Mouse (Mus musculus) midbrain, postnatal 0 days (tissue): Measurements from ENCODE around the gene Gm17655. TPM values are rescaled to one million over a fixed set of nuclear protein-coding genes. Genes with fewer than 3 reads are reported as not detected.
"Not testable (repeated sequence)": the region's sequence is repeated elsewhere in the genome, so short reads cannot be mapped to it uniquely, and the experiment has no call there.

Experiments used
- ATAC-seq: fragments of 200-750 bp; cut with Nextera tagmentation; 2 replicates; pipeline ENCODE4 v1.8.0; 2017; ENCODE audit warnings: moderate number of reproducible peaks, mild to moderate bottlenecking, moderate TSS enrichment, moderate library complexity; ENCODE audit not compliant: low FRiP score
- DNase-seq: peaks from one replicate; pipeline ENCODE4 v3.0.0-alpha.2; 2015; ENCODE audit warnings: low spot score
- H3K27ac ChIP-seq: fragments of 300-500 bp; sonication (generic); 2 replicates; pipeline ENCODE4 v1.5.1; 2014; ENCODE audit warnings: low read depth, mild to moderate bottlenecking, low read length, mixed read lengths
- H3K27me3 ChIP-seq: fragments of 300-500 bp; sonication (generic); 2 replicates; pipeline ENCODE4 v1.6.1; 2014; ENCODE audit warnings: low read length, control low read depth, mixed read lengths; ENCODE audit not compliant: insufficient read depth
- H3K36me3 ChIP-seq: fragments of 300-500 bp; sonication (generic); 2 replicates; pipeline ENCODE4 v1.6.1; 2014; ENCODE audit warnings: low read length, control low read depth, mixed read lengths; ENCODE audit not compliant: insufficient read depth
- H3K4me1 ChIP-seq: fragments of 300-500 bp; sonication (generic); 2 replicates; pipeline ENCODE4 v1.6.1; 2014; ENCODE audit warnings: mild to moderate bottlenecking, control low read depth, antibody characterized with exemption, low read length, mixed read lengths; ENCODE audit not compliant: insufficient read depth
- H3K4me2 ChIP-seq: fragments of 300-500 bp; sonication (generic); 2 replicates; pipeline ENCODE4 v1.6.1; 2014; ENCODE audit warnings: low read depth, mild to moderate bottlenecking, low read length, mixed read lengths; ENCODE audit not compliant: poor library complexity, severe bottlenecking
- H3K4me3 ChIP-seq: fragments of 300-500 bp; sonication (generic); 2 replicates; pipeline ENCODE4 v1.5.1; 2014; ENCODE audit warnings: low read depth, mild to moderate bottlenecking, low read length, moderate library complexity
- H3K9ac ChIP-seq: fragments of 300-500 bp; sonication (generic); replicated peaks from 2 replicates; pipeline ENCODE4 v1.6.1; 2014; ENCODE audit warnings: mild to moderate bottlenecking, low read length, moderate library complexity, mixed read lengths; ENCODE audit not compliant: poor library complexity, severe bottlenecking
- H3K9me3 ChIP-seq: fragments of 300-500 bp; sonication (generic); 2 replicates; pipeline ENCODE4 v1.6.1; 2016; ENCODE audit warnings: low read length, control low read depth
- CTCF ChIP-seq: IDR thresholded peaks from 2 replicates; pipeline ENCODE4 v1.5.1; 2016; ENCODE audit warnings: antibody characterized with exemption, mild to moderate bottlenecking
- WGBS: fragments of 180-500 bp; shearing (Covaris S2); extraction: QIAGEN DNeasy Blood & Tissue Kit; methylation state at CpG from one replicate; pipeline ENCODE4 v1.1.7; 2014; 5-methylcytosine and 5-hydroxymethylcytosine counted together
- polyA plus RNA-seq: library from polyadenylated mRNA; unstranded; fragments of >200 nt; fragmentation: Nextera tagmentation; extraction: Ambion mirVana; gene quantifications from 2 replicates; pipeline ENCODE4 v1.2.1, GENCODE M21; 2015
- total RNA-seq: library from RNA; depleted of rRNA; stranded (reverse); fragments of >200 nt; gene quantifications from 2 replicates; pipeline ENCODE4 v1.2.3, GENCODE M21; 2014; rRNA removed

The Gm17655 gene
- total and polyA plus RNA-seq, 2 experiments from 2014 or later = 2.8 TPM; not detected in 1

DNA sequence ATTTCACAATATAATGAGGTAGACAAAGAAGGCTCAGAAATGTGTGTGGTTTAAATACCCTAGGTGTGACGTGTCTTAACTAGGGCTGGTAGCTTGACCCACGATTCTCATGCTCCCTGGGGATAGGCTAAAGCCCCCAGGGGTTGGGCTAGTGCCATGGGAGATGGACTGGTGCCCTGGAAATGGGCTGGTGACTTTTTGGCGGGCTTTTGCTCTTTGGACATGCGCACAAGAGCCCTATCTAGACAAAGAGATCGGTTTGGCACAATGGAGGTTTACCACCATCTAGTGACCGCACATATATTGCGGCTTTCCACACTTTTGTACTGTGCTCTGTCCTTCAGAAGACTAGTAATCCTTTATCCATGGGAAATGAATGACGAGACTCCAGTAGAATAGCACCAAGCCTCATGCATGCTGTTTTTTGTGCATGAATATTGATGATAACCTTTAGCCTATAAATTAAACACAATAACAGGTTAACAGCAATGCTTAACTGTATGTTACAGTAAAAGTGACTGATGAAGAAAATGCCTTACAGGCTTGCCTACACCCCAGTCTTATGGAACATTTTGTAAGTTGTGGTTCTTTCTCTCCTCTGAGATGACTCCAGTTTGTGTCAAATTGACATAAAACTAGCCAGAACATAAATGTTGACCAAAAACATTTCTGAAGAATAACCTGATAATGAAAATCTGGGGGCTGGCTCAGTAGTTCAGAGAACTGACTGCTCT lies 48.5 kb downstream of the Gm17655 start:
- peak; percentile 82 for DNase-seq
- Histone ChIP-seq H3K27ac (peak overlapping the region; percentile 62; the same call in 1 of the 2 replicates), H3K9ac (peak overlapping the region; percentile 29; the same call in 1 of the 2 replicates), H3K4me3 (peak overlapping the region; percentile 33), H3K4me2 (peak overlapping the region; percentile 45)
- peak; percentile 79 for ATAC-seq
- H3K9me3 ChIP-seq, H3K4me1 ChIP-seq, H3K27me3 ChIP-seq, H3K36me3 ChIP-seq: not testable (repeated sequence)
- TF ChIP-seq CTCF = peak; percentile 81
- 37% methylated on average over 8 of the region's 8 CpGs for WGBS

DNA sequence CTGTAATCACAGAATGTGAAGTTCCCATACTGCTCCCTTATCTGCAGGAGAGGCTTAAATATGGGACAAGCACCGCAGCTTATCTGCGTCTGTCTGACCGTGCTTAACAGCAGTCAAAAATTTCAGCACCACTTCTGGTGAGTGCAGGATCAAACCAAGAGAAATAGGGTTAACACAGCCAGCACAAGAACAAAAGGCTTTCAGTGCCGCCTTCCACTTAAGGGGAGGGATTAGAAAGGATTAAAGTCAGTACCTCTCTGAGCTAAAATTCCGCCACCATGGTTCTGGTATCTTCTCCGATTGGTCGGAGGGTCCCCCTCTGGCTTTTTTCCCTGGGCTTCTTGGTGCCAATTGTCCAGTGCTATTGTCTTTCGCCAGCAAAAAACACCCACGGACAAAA lies 49.0 kb downstream of the Gm17655 start:
- H3K9me3 ChIP-seq = no peaks in the 10 kb centered on the region
- H3K27me3 ChIP-seq = no peaks in the 10 kb centered on the region
- no peak for TF ChIP-seq CTCF
- peak; percentile 6 for DNase-seq
- H3K36me3 ChIP-seq = no peaks in the 10 kb centered on the region
- H3K4me1 ChIP-seq = no peaks in the 10 kb centered on the region
- H3K27ac ChIP-seq = peak overlapping the region; percentile 62; the same call in 1 of the 2 replicates
- 35% methylated on average over 9 of the region's 9 CpGs for WGBS
- peak; percentile 65 for ATAC-seq
- H3K4me3 ChIP-seq = peak overlapping the region; percentile 33
- peak overlapping the region; percentile 45 for H3K4me2 ChIP-seq
- peak overlapping the region; percentile 29; the same call in 1 of the 2 replicates for H3K9ac ChIP-seq

GRCm38 (mm10) chr5:110015775-110016174 lies 56.5 kb downstream of the Gm17655 start:
- H3K27me3 ChIP-seq, H3K36me3 ChIP-seq, H3K27ac ChIP-seq, H3K9me3 ChIP-seq, ATAC-seq, H3K9ac ChIP-seq, H3K4me1 ChIP-seq, H3K4me3 ChIP-seq, DNase-seq, H3K4me2 ChIP-seq: not testable (repeated sequence)
- WGBS = 82% methylated on average over 10 of the region's 10 CpGs
- TF ChIP-seq CTCF = peak; percentile 32

Other genes with a start within 250 kb of the Gm17655 start
- 4.1 and 9.9 TPM in 2 replicates for gene Gm15446, start 149.1 kb downstream of the Gm17655 start, total RNA-seq
- 0.31 and 0.49 TPM in 2 replicates for gene Gm15446, start 149.1 kb downstream of the Gm17655 start, polyA plus RNA-seq
- gene Zfp932, start 76.0 kb downstream of the Gm17655 start, total RNA-seq = 9.6 and 24.9 TPM in 2 replicates
- 14.1 and 16.7 TPM in 2 replicates for gene Zfp932, start 76.0 kb downstream of the Gm17655 start, polyA plus RNA-seq
- gene Gm35315, start 21.9 kb upstream of the Gm17655 start, total RNA-seq = 0.28 and 0.88 TPM in 2 replicates
- gene Gm35315, start 21.9 kb upstream of the Gm17655 start, polyA plus RNA-seq = 0.39 and 0.40 TPM in 2 replicates
- 20.9 and 21.6 TPM in 2 replicates for gene Plcxd1, start 27.5 kb upstream of the Gm17655 start, total RNA-seq
- gene Plcxd1, start 27.5 kb upstream of the Gm17655 start, polyA plus RNA-seq = 10.0 and 10.5 TPM in 2 replicates
- gene Gtpbp6, start 35.7 kb upstream of the Gm17655 start, total RNA-seq = 119 and 135 TPM in 2 replicates
- gene Gtpbp6, start 35.7 kb upstream of the Gm17655 start, polyA plus RNA-seq = 57.5 and 65.3 TPM in 2 replicates
- gene Zfp605, start 37.6 kb upstream of the Gm17655 start, total RNA-seq = 10.9 and 16.4 TPM in 2 replicates
- gene Zfp605, start 37.6 kb upstream of the Gm17655 start, polyA plus RNA-seq = 14.7 and 16.8 TPM in 2 replicates
- gene Chfr, start 63.3 kb upstream of the Gm17655 start, total RNA-seq = 58.0 and 70.8 TPM in 2 replicates
- gene Chfr, start 63.3 kb upstream of the Gm17655 start, polyA plus RNA-seq = 62.5 and 62.6 TPM in 2 replicates
- 23.4 and 24.7 TPM in 2 replicates for gene Golga3, start 104.2 kb upstream of the Gm17655 start, total RNA-seq
- gene Golga3, start 104.2 kb upstream of the Gm17655 start, polyA plus RNA-seq = 18.9 and 20.1 TPM in 2 replicates
- gene Ankle2, start 158.5 kb upstream of the Gm17655 start, total RNA-seq = 27.9 and 30.7 TPM in 2 replicates
- 15.4 and 17.1 TPM in 2 replicates for gene Ankle2, start 158.5 kb upstream of the Gm17655 start, polyA plus RNA-seq
- gene Pgam5, start 197.4 kb upstream of the Gm17655 start, total RNA-seq = 156 and 164 TPM in 2 replicates
- gene Pgam5, start 197.4 kb upstream of the Gm17655 start, polyA plus RNA-seq = 117 and 119 TPM in 2 replicates
- 7.8 and 9.1 TPM in 2 replicates for gene Pxmp2, start 213.7 kb upstream of the Gm17655 start, total RNA-seq
- gene Pxmp2, start 213.7 kb upstream of the Gm17655 start, polyA plus RNA-seq = 16.3 and 16.7 TPM in 2 replicates
- 7.9 and 10.2 TPM in 2 replicates for gene Pole, start 213.8 kb upstream of the Gm17655 start, total RNA-seq
- gene Pole, start 213.8 kb upstream of the Gm17655 start, polyA plus RNA-seq = 2.2 and 3.1 TPM in 2 replicates